Mouse (Mus musculus) thymus, postnatal 10 days (tissue): ENCODE measurements around the gene Zrsr1.

Experiments used
- DNase-seq, 2 experiments: peaks; one replicate each; pipeline ENCODE4 v3.0.0; 2021; ENCODE audit warnings: low spot score in 2 of 2

Zrsr1 gene

GRCm38 (mm10) chr11:23008824-23009200, 37.0 kb downstream of the Zrsr1 start:
- no peak for DNase-seq

DNA sequence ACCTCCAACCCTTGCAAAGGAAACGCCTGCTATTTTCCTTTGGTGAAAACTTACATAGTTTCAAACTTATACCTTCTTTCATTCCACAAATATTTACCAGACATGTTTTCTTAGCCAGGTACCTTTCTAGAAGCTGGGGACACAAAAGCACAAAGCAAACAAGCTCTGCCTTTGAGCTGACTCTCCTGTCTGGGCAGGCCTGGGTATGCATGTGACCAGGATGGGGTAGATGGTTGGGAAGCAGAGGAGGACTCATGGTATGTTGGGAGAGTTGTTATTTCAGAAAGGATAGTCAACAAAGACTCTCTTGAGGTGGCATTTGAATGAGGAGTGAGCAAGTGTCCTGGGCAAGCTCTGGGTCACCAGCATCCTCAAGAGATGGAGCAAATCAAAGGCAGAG, 41.3 kb downstream of the Zrsr1 start:
- DNase-seq = no peak

- no peak for DNase-seq
Measured at GRCm38 (mm10) chr11:23013580-23014294, 41.9 kb downstream of the Zrsr1 start.

- no peak for DNase-seq
Measured at GRCm38 (mm10) chr11:23014996-23015395, 43.2 kb downstream of the Zrsr1 start.

DNA sequence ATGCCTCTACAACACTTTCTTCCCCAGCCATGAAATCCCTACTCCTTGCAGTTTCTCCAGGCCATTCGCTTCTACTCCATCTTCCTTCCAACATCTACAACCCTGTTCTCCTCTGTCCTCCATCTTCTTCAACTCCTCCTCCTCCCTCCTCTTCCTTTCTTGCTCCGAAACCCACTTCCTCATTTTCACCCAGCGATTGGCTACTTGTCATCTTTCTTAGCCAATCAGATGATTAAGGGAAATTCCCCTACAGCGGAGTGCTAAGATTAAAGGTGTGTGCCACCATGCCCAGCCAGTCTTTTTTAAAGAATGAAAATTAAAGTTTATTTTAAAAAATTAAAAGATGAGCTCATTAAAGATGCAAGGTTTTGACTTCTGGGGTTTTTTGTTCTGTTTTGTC, 46.1 kb downstream of the Zrsr1 start:
- no peak for DNase-seq

- no peak for DNase-seq
Measured at GRCm38 (mm10) chr11:23020116-23020770, 48.4 kb downstream of the Zrsr1 start.

- DNase-seq = no peak
Measured at GRCm38 (mm10) chr11:23020841-23021240, 49.0 kb downstream of the Zrsr1 start.

- no peak for DNase-seq
Measured at GRCm38 (mm10) chr11:23023155-23023554, 51.4 kb downstream of the Zrsr1 start.

DNA sequence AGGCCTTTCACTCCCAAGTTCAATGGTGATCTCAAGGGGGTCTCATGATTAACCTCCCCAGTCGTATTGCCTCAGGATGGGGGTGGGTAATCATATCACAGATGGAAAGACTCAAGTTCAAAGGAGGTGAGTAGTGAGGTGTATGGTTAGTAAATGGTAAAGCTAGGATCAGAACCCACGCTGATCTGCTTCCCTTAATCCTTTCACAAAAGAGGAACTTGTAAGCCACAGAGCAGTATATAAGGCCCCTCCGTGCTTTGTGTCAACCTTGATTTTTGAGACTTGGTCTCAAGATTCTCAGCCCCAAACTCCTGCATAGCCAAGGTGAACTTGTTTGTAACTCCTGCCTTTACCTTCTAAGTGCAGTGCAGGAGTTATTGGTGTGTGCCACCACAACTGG, 52.4 kb downstream of the Zrsr1 start:
- no peak for DNase-seq
